Mouse (Mus musculus) thymus, postnatal 25 days (tissue): Measurements from ENCODE around the gene Cxcl10.
A peak's percentile ranks its signal among the peaks of the same experiment; 100 is the strongest.

Experiments used
- DNase-seq: peaks from one replicate; pipeline ENCODE4 v3.0.0; 2022

Cxcl10 gene

GRCm38 (mm10) chr5:92313776-92314175, 34.9 kb downstream of the Cxcl10 start:
- DNase-seq = no peak

DNA sequence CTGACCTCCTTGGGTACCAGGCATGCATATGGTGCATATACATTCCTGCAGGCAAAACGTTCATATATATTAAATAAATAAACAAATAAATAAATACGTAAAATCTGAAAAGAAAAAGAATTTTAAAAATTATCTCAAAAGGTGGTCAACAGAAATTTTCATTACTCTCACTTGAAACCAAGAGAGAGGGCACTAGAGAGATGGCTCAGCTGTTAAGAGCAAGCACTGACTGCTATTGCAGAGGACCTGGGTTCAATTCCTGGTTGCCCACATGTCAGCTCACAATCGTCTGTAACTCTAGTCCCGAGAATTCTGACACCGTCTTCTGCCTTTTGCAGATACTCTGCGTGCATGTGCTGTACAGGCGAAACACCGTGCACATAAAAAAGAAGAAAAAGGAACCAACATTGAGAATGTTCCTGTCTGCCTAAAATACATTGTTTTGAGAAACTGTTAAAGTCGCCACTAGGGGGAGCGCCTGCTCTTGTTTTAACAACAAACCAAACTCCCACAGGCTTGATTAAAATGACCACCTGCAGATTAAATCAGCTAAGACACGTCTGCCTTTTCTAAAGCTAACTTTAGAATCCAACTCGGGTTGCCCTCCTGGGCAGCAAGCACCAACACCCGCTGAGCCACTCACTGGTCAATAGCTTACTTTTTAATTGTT, 36.5 kb downstream of the Cxcl10 start:
- peak; percentile 84 for DNase-seq

- peak; percentile 91 for DNase-seq
Observed at GRCm38 (mm10) chr5:92309681-92310511, 38.8 kb downstream of the Cxcl10 start, which contains the start of gene Sdad1. Gene Sdad1 (minus strand): TSS chr5:92310479.

DNA sequence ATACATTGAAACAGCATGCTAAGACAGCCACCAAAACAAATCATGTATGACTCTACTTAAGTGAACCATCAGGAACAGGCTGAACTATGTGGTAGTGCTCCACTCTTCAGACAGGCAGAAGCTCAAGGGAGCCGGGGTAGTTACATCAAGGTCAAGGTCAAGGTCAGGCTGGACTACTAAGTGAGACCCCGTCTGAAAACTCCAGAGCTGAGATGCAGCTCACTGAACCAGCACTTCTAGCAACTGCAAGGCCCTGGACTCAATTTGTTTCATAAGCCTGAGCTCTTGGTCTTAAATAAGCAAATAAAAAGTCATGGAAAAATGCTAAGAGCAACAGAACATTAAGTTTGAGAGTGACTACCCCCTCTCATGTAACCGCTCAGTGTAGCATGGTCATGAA, 44.4 kb downstream of the Cxcl10 start:
- no peak for DNase-seq

GRCm38 (mm10) chr5:92302149-92302840, 46.4 kb downstream of the Cxcl10 start:
- DNase-seq = no peak
